Mouse (Mus musculus): ENCODE data around the gene Adamts14. TPM values are rescaled to one million over a fixed set of nuclear protein-coding genes. Genes with fewer than 3 reads are reported as not detected.
A peak's percentile ranks its signal among the peaks of the same experiment; 100 is the strongest.

Gene Adamts14
- polyA plus RNA-seq, 1 experiment from 2014 or later = 2.8 TPM

- ATAC-seq (ENCODE audit: low FRiP score, low read depth) = no peak
- Histone ChIP-seq H3K27me3 (no peaks in the 10 kb centered on the region), H3K4me1 (no peaks in the 10 kb centered on the region), H3K9ac (no peak overlapping the region), H3K27ac (no peak overlapping the region), H3K36me3 (no peaks in the 10 kb centered on the region), H3K4me3 (no peak overlapping the region), H3K4me2 (replicated peaks) (no peak overlapping the region), H3K9me3 (no peaks in the 10 kb centered on the region)
- 81% methylated on average over 8 of the region's 8 CpGs for WGBS
These were observed 23.6 kb upstream of the Adamts14 start for GRCm38 (mm10) chr10:61296713-61297445.

GRCm38 (mm10) chr10:61294242-61294641 lies 21.0 kb upstream of the Adamts14 start:
- WGBS = 80% methylated on average over 8 of the region's 8 CpGs
- no peak overlapping the region for H3K27ac ChIP-seq
- ATAC-seq (ENCODE audit: low FRiP score, low read depth) = no peak
- H3K4me1 ChIP-seq = no peaks in the 10 kb centered on the region
- no peaks in the 10 kb centered on the region for H3K9me3 ChIP-seq
- H3K4me3 ChIP-seq = no peak overlapping the region
- H3K9ac ChIP-seq = no peak overlapping the region
- no peak overlapping the region for H3K4me2 ChIP-seq (replicated peaks)
- no peaks in the 10 kb centered on the region for H3K36me3 ChIP-seq
- H3K27me3 ChIP-seq = no peaks in the 10 kb centered on the region

- Histone ChIP-seq H3K36me3 (no peaks in the 10 kb centered on the region), H3K4me3 (no peak overlapping the region), H3K9ac (no peak overlapping the region), H3K4me2 (replicated peaks) (no peak overlapping the region), H3K27ac (no peak overlapping the region), H3K9me3 (no peaks in the 10 kb centered on the region), H3K4me1 (peaks cover 11% of the 10 kb centered on the region), H3K27me3 (no peaks in the 10 kb centered on the region)
- 66% methylated on average over 2 of the region's 2 CpGs for WGBS
- no peak for ATAC-seq (ENCODE audit: low FRiP score, low read depth)
These were observed 17.2 kb upstream of the Adamts14 start for GRCm38 (mm10) chr10:61290479-61290878.

GRCm38 (mm10) chr10:61290016-61290415 lies 16.8 kb upstream of the Adamts14 start:
- Histone ChIP-seq H3K27ac (no peak overlapping the region), H3K36me3 (no peaks in the 10 kb centered on the region), H3K4me1 (peaks cover 11% of the 10 kb centered on the region), H3K4me2 (replicated peaks) (no peak overlapping the region), H3K9ac (no peak overlapping the region), H3K27me3 (no peaks in the 10 kb centered on the region), H3K9me3 (no peaks in the 10 kb centered on the region), H3K4me3 (no peak overlapping the region)
- ATAC-seq (ENCODE audit: low FRiP score, low read depth) = no peak
- WGBS = 91% methylated on average over 2 of the region's 2 CpGs

- peak overlapping the region; percentile 55; the same call in 1 of the 2 replicates for H3K27ac ChIP-seq
- H3K27me3 ChIP-seq = no peaks in the 10 kb centered on the region
- 52% methylated on average over 7 of the region's 7 CpGs for WGBS
- no peak overlapping the region for H3K4me3 ChIP-seq
- peak overlapping the region; percentile 21; the same call in 1 of the 2 replicates for H3K4me2 ChIP-seq (replicated peaks)
- peak; percentile 81 for ATAC-seq (ENCODE audit: low FRiP score, low read depth)
- H3K36me3 ChIP-seq = no peaks in the 10 kb centered on the region
- H3K4me1 ChIP-seq = peaks cover 11% of the 10 kb centered on the region
- H3K9me3 ChIP-seq = no peaks in the 10 kb centered on the region
- H3K9ac ChIP-seq = no peak overlapping the region
These were observed 13.0 kb upstream of the Adamts14 start for GRCm38 (mm10) chr10:61286246-61286645.

GRCm38 (mm10) chr10:61285271-61285670 lies 12.0 kb upstream of the Adamts14 start:
- 78% methylated on average over 11 of the region's 11 CpGs for WGBS
- peaks cover 11% of the 10 kb centered on the region for H3K4me1 ChIP-seq
- no peak for ATAC-seq (ENCODE audit: low FRiP score, low read depth)
- no peak overlapping the region for H3K9ac ChIP-seq
- H3K4me2 ChIP-seq (replicated peaks) = no peak overlapping the region
- no peak overlapping the region for H3K27ac ChIP-seq
- H3K4me3 ChIP-seq = no peak overlapping the region
- H3K36me3 ChIP-seq = no peaks in the 10 kb centered on the region
- no peaks in the 10 kb centered on the region for H3K9me3 ChIP-seq
- no peaks in the 10 kb centered on the region for H3K27me3 ChIP-seq

- Histone ChIP-seq H3K9ac (no peak overlapping the region), H3K27me3 (no peaks in the 10 kb centered on the region), H3K4me2 (replicated peaks) (no peak overlapping the region), H3K36me3 (no peaks in the 10 kb centered on the region), H3K4me1 (peaks cover 11% of the 10 kb centered on the region), H3K9me3 (no peaks in the 10 kb centered on the region), H3K27ac (no peak overlapping the region), H3K4me3 (no peak overlapping the region)
- no peak for ATAC-seq (ENCODE audit: low FRiP score, low read depth)
- WGBS = 91% methylated on average over 4 of the region's 4 CpGs
These were observed 11.1 kb upstream of the Adamts14 start for GRCm38 (mm10) chr10:61284309-61284708.

- Histone ChIP-seq H3K9me3 (no peaks in the 10 kb centered on the region), H3K27me3 (no peaks in the 10 kb centered on the region), H3K4me3 (no peak overlapping the region), H3K4me1 (peaks cover 5% of the 10 kb centered on the region), H3K4me2 (replicated peaks) (no peak overlapping the region), H3K9ac (no peak overlapping the region), H3K36me3 (no peaks in the 10 kb centered on the region), H3K27ac (no peak overlapping the region)
- 77% methylated on average over 5 of the region's 5 CpGs for WGBS
- ATAC-seq (ENCODE audit: low FRiP score, low read depth) = no peak
These were observed 7.9 kb upstream of the Adamts14 start for GRCm38 (mm10) chr10:61281115-61281514.

GRCm38 (mm10) chr10:61277918-61278674 lies 4.9 kb upstream of the Adamts14 start:
- H3K9ac ChIP-seq = no peak overlapping the region

GRCm38 (mm10) chr10:61277051-61277450 lies 3.8 kb upstream of the Adamts14 start:
- Histone ChIP-seq H3K9ac (no peak overlapping the region), H3K4me3 (no peak overlapping the region), H3K9me3 (no peaks in the 10 kb centered on the region), H3K4me2 (replicated peaks) (no peak overlapping the region), H3K27ac (no peak overlapping the region), H3K36me3 (no peaks in the 10 kb centered on the region), H3K27me3 (0 out of 2 replicates have a peak, but pooled peaks cover 10% of the 10 kb centered on the region), H3K4me1 (peaks cover 22% of the 10 kb centered on the region)
- no peak for ATAC-seq (ENCODE audit: low FRiP score, low read depth)
- WGBS = 88% methylated on average over 6 of the region's 6 CpGs

More at GRCm38 (mm10) chr10:61277918-61278674, 4.9 kb upstream of the Adamts14 start:
- Histone ChIP-seq H3K4me2 (replicated peaks) (no peak overlapping the region), H3K27ac (no peak overlapping the region), H3K9me3 (no peaks in the 10 kb centered on the region), H3K27me3 (0 out of 2 replicates have a peak, but pooled peaks cover 4% of the 10 kb centered on the region), H3K4me3 (no peak overlapping the region), H3K4me1 (peaks cover 12% of the 10 kb centered on the region), H3K36me3 (no peaks in the 10 kb centered on the region)
- ATAC-seq (ENCODE audit: low FRiP score, low read depth) = no peak
- WGBS = 71% methylated on average over 14 of the region's 14 CpGs

- Histone ChIP-seq H3K4me3 (no peak overlapping the region), H3K4me2 (replicated peaks) (no peak overlapping the region; the same call in 1 of the 2 replicates), H3K9me3 (no peaks in the 10 kb centered on the region), H3K9ac (no peak overlapping the region), H3K4me1 (peaks cover 26% of the 10 kb centered on the region), H3K27ac (no peak overlapping the region), H3K27me3 (0 out of 2 replicates have a peak, but pooled peaks cover 10% of the 10 kb centered on the region), H3K36me3 (no peaks in the 10 kb centered on the region)
- no peak for ATAC-seq (ENCODE audit: low FRiP score, low read depth)
- WGBS = 3% methylated on average over 5 of the region's 5 CpGs
These were observed 2.5 kb upstream of the Adamts14 start for GRCm38 (mm10) chr10:61275669-61276110.

- H3K27me3 ChIP-seq = 0 out of 2 replicates have a peak, but pooled peaks cover 10% of the 10 kb centered on the region
- H3K4me2 ChIP-seq (replicated peaks) = no peak overlapping the region
- H3K27ac ChIP-seq = no peak overlapping the region
- ATAC-seq (ENCODE audit: low FRiP score, low read depth) = no peak
- peaks cover 26% of the 10 kb centered on the region for H3K4me1 ChIP-seq
- no peaks in the 10 kb centered on the region for H3K9me3 ChIP-seq
- no peak overlapping the region for H3K9ac ChIP-seq
- 48% methylated on average over 2 of the region's 2 CpGs for WGBS
- no peaks in the 10 kb centered on the region for H3K36me3 ChIP-seq
- H3K4me3 ChIP-seq = no peak overlapping the region
These were observed 1.3 kb upstream of the Adamts14 start for GRCm38 (mm10) chr10:61274532-61274931.

Data from limb, embryonic 13.5 days (tissue).